Mouse (Mus musculus) spleen, adult 2 months (tissue): ENCODE data around the gene Ccdc60.

Experiments
- CTCF ChIP-seq: fragments of 200-500 bp; IDR thresholded peaks from 2 replicates; pipeline ENCODE4 v1.5.1; 2011; ENCODE audit warnings: mild to moderate bottlenecking, inconsistent platforms; ENCODE audit not compliant: insufficient read depth, insufficient read length, insufficient replicate concordance; ENCODE audit errors: extremely low read depth
- POLR2A ChIP-seq: fragments of 200-500 bp; IDR thresholded peaks from 2 replicates; pipeline ENCODE4 v1.6.1; 2011; ENCODE audit warnings: low read depth, low read length, inconsistent platforms

DNA sequence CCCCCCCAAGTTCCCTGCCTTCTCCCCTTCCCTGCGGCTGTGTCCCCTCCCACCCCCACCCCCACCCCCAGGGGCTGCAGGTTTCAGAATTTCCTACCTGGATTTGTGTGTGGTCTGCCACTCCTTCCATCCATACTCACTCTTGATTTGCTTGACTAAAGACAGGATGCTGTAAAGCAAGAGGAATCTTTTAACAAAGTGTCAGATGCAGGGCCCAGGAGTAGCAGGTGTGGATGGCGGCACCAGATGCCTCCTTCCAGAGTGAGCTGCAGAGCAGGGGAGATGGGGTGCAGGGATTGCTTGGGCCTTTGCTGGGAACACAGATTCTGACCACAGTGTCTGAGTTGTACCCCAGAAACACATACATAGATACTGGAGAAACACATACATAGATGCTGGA lies 148.1 kb downstream of the Ccdc60 start:
- TF ChIP-seq CTCF (no peak), POLR2A (no peak)
